In genomic region chr2:153492573-153493392, GRCm38 (mm10) we compare ENCODE assay signal across 9 mouse cellular contexts. TPM values are rescaled to one million over a fixed set of nuclear protein-coding genes. Genes with fewer than 3 reads are reported as not detected.
DNase-seq lines count a peak whose midpoint lies in the region; ATAC-seq and TF ChIP-seq lines count a peak whose summit lies in the region.
"Had no signal": no experiment of that assay in that cellular context is flagged by ENCODE, and none has a peak within 500 bp of the region (broad histone marks: within the 10 kb centered on the region; RNA-seq: fewer than 3 reads in every experiment).

Gene 4930404H24Rik (plus strand): TSS chr2:153492790.

- peak; percentile 54 for ATAC-seq in heart, postnatal 0 days (ENCODE audit: insufficient read depth, low read depth)

- WGBS in heart, postnatal 0 days = 1% methylated on average over 53 of the region's 83 CpGs
- WGBS in lung, adult 2 months = 2% methylated on average over 64 of the region's 83 CpGs
- WGBS in olfactory bulb, adult 2 months = 1% methylated on average over 73 of the region's 83 CpGs
- under 1% methylated on average over 82 of the region's 83 CpGs for WGBS in thymus, adult 2 months

- H3K4me1 ChIP-seq in ES-Bruce4 (ENCODE audit: control insufficient read depth, insufficient read depth, low read length) = peaks cover 7% of the 10 kb centered on the region
- no peaks in the 10 kb centered on the region for H3K4me1 ChIP-seq in embryonic fibroblast, embryonic 13.5 days (ENCODE audit: control insufficient read depth, insufficient read depth, low read length)
- peaks cover 37% of the 10 kb centered on the region for H3K4me1 ChIP-seq in heart, postnatal 0 days (ENCODE audit: control insufficient read depth, insufficient read depth)
- peaks cover 3% of the 10 kb centered on the region; the same call in 1 of the 2 replicates for H3K4me1 ChIP-seq in lung, adult 2 months (ENCODE audit: control insufficient read depth, insufficient read depth, low read length)
- peaks cover 45% of the 10 kb centered on the region for H3K4me1 ChIP-seq in olfactory bulb, adult 2 months (ENCODE audit: control insufficient read depth, insufficient read depth, low read length)
- H3K4me1 ChIP-seq in thymus, adult 2 months (replicated peaks; ENCODE audit: control insufficient read depth, insufficient read depth, low read length) = peaks cover 44% of the 10 kb centered on the region

- H3K4me3 ChIP-seq in ES-Bruce4 (ENCODE audit: low read depth, low read length) = peak within 1 kb of the TSS; percentile 95
- peak within 1 kb of the TSS; percentile 44 for H3K4me3 ChIP-seq in embryonic fibroblast, embryonic 13.5 days (ENCODE audit: insufficient read depth, low read length)
- H3K4me3 ChIP-seq in heart, postnatal 0 days (ENCODE audit: low read depth, low read length) = peak within 1 kb of the TSS; percentile 71
- H3K4me3 ChIP-seq in lung, adult 2 months (replicated peaks; ENCODE audit: extremely low read depth, low read depth, low read length) = peak within 1 kb of the TSS; percentile 67
- peak within 1 kb of the TSS; percentile 63 for H3K4me3 ChIP-seq in olfactory bulb, adult 2 months (ENCODE audit: insufficient read depth, low read depth, low read length)
- H3K4me3 ChIP-seq in thymus, adult 2 months (ENCODE audit: control insufficient read depth, insufficient read depth, low read length) = peak within 1 kb of the TSS; percentile 78

- no peaks in the 10 kb centered on the region for H3K27me3 ChIP-seq in ES-Bruce4 (ENCODE audit: control insufficient read depth, insufficient read depth, low read length, poor library complexity, severe bottlenecking)
- no peaks in the 10 kb centered on the region for H3K27me3 ChIP-seq in heart, postnatal 0 days (ENCODE audit: control insufficient read depth, insufficient read depth, low read length)
- H3K27me3 ChIP-seq in thymus, adult 2 months (ENCODE audit: control insufficient read depth, insufficient read depth, low read length) = no peaks in the 10 kb centered on the region

- H3K9me3 ChIP-seq in ES-Bruce4 (replicated peaks; ENCODE audit: control insufficient read depth, insufficient read depth, low read length, poor library complexity, severe bottlenecking) = no peaks in the 10 kb centered on the region
- H3K9me3 ChIP-seq in heart, postnatal 0 days (replicated peaks; ENCODE audit: control insufficient read depth, low read length) = no peaks in the 10 kb centered on the region

- TF ChIP-seq POLR2A in ES-Bruce4 (IDR thresholded peaks at IDR 0.05; ENCODE audit: insufficient read depth, low read length) = no peak
- TF ChIP-seq POLR2A in embryonic fibroblast, embryonic 13.5 days (IDR thresholded peaks at IDR 0.05; ENCODE audit: low read depth, low read length) = no peak
- TF ChIP-seq POLR2A in lung, adult 2 months (IDR thresholded peaks at IDR 0.05; ENCODE audit: borderline replicate concordance, extremely low read depth, low read depth, low read length) = no peak
- peak; percentile 89 for TF ChIP-seq POLR2A in olfactory bulb, adult 2 months (IDR thresholded peaks at IDR 0.05; ENCODE audit: insufficient read depth, low read depth, low read length)
- TF ChIP-seq POLR2A in thymus, adult 2 months (IDR thresholded peaks at IDR 0.05; ENCODE audit: control insufficient read depth, extremely low read depth, insufficient read depth, low read length, poor library complexity) = no peak

- TF ChIP-seq EP300 in ES-Bruce4 (IDR thresholded peaks at IDR 0.05; ENCODE audit: insufficient read depth, low read depth, low read length) = 0 out of 2 replicates have a peak, but pooled peaks have one; percentile 3
- no peak for TF ChIP-seq EP300 in heart, postnatal 0 days (IDR thresholded peaks at IDR 0.05; ENCODE audit: low read depth)

- H3K4me2 ChIP-seq in heart, postnatal 0 days (ENCODE audit: low read depth, low read length) = peak within 1 kb of the TSS; percentile 99

- no peak for TF ChIP-seq CTCF in ES-Bruce4 (IDR thresholded peaks at IDR 0.05; ENCODE audit: low read depth, low read length)
- TF ChIP-seq CTCF in embryonic fibroblast, embryonic 13.5 days (IDR thresholded peaks at IDR 0.05; ENCODE audit: borderline replicate concordance, insufficient read depth, low read length) = no peak
- TF ChIP-seq CTCF in heart, postnatal 0 days (IDR thresholded peaks at IDR 0.05; ENCODE audit: low read depth) = no peak
- TF ChIP-seq CTCF in lung, adult 2 months (IDR thresholded peaks at IDR 0.05; ENCODE audit: insufficient read depth, low read length) = no peak
- TF ChIP-seq CTCF in olfactory bulb, adult 2 months (IDR thresholded peaks at IDR 0.05; ENCODE audit: insufficient read depth, low read depth, low read length) = no peak
- no peak for TF ChIP-seq CTCF in thymus, adult 2 months (IDR thresholded peaks at IDR 0.05; ENCODE audit: borderline replicate concordance, control insufficient read depth, extremely low read depth, insufficient read depth, low read length, poor library complexity)

- H3K36me3 ChIP-seq in ES-Bruce4 (ENCODE audit: control insufficient read depth, insufficient read depth, low read length, poor library complexity, severe bottlenecking) = no peaks in the 10 kb centered on the region
- H3K36me3 ChIP-seq in heart, postnatal 0 days (replicated peaks; ENCODE audit: control insufficient read depth, insufficient read depth, low read length) = no peaks in the 10 kb centered on the region
- no peaks in the 10 kb centered on the region for H3K36me3 ChIP-seq in thymus, adult 2 months (ENCODE audit: control insufficient read depth, insufficient read depth, low read length)

- no peak within 1 kb of the TSS for H3K27ac ChIP-seq in ES-Bruce4 (ENCODE audit: insufficient read depth, low read length)
- no peak within 1 kb of the TSS for H3K27ac ChIP-seq in embryonic fibroblast, embryonic 13.5 days (ENCODE audit: insufficient read depth, low read length)
- H3K27ac ChIP-seq in heart, postnatal 0 days (ENCODE audit: low read depth) = peak within 1 kb of the TSS; percentile 80
- H3K27ac ChIP-seq in olfactory bulb, adult 2 months (ENCODE audit: insufficient read depth, low read depth, low read length) = peak within 1 kb of the TSS; percentile 91
- peak within 1 kb of the TSS; percentile 78 for H3K27ac ChIP-seq in thymus, adult 2 months (ENCODE audit: control insufficient read depth, insufficient read depth, low read length)

- H3K9ac ChIP-seq in ES-Bruce4 (ENCODE audit: low read depth, poor library complexity, severe bottlenecking) = peak within 1 kb of the TSS; percentile 40
- H3K9ac ChIP-seq in heart, postnatal 0 days (replicated peaks; ENCODE audit: low read depth, low read length) = peak within 1 kb of the TSS; percentile 75

- peak; percentile 80 for DNase-seq in brain, embryonic 18.5 days (ENCODE audit: low read depth, low spot score)
- peak; percentile 58 for DNase-seq in heart, postnatal 0 days (ENCODE audit: low spot score)
- DNase-seq in kidney, postnatal 25 days = peak; percentile 72 to 88
- peak; percentile 60 for DNase-seq in lung, adult 2 months
- DNase-seq in thymus, adult 2 months = peak; percentile 79

RNA-seq across cellular contexts. Expression of gene 4930404H24Rik, which starts in this region (rescaled TPM):
- polyA plus RNA-seq in ES-Bruce4 (2011; ENCODE audit: insufficient read depth, insufficient read length, low read depth, missing spikeins) = not detected in 2 replicates
- not detected in 2 replicates for polyA plus RNA-seq in embryonic fibroblast, embryonic 13.5 days (2011; ENCODE audit: insufficient read length, low read depth, missing spikeins)
- total RNA-seq in heart, postnatal 0 days (2014; rRNA removed; ENCODE audit: low replicate concordance) = not detected in 2 replicates
- polyA plus RNA-seq in heart, postnatal 0 days (2015; fragmentation: Nextera tagmentation; extraction: Ambion mirVana) = 0.45 TPM in 1 of 2 replicates, not detected in the other
- polyA plus RNA-seq in lung, adult 2 months (2012; rRNA removed) = not detected in 2 replicates
- polyA plus RNA-seq in olfactory bulb, adult 2 months (2012; ENCODE audit: insufficient read depth, insufficient read length, low replicate concordance, missing spikeins) = not detected in 2 replicates
- polyA plus RNA-seq in thymus, adult 2 months (2012; rRNA removed) = not detected in 2 replicates
- total RNA-seq: layer of hippocampus, adult 18-20 months had no signal

Comparison
In these comparisons a context has a peak if more than half of its experiments do, and no peak if none do; other contexts are left out.
1. Peak in DNase-seq, ATAC-seq, H3K4me3 ChIP-seq, H3K27ac ChIP-seq, H3K9ac ChIP-seq and H3K4me2 ChIP-seq in heart, postnatal 0 days; RNA of the gene not detected or under 1 TPM.
2. Peak in DNase-seq and H3K4me3 ChIP-seq in lung, adult 2 months; RNA of the gene not detected or under 1 TPM.
3. Peak in DNase-seq, H3K4me3 ChIP-seq and H3K27ac ChIP-seq in thymus, adult 2 months; RNA of the gene not detected or under 1 TPM.
4. H3K4me3 ChIP-seq: peak in every context shown above with its lines; median percentile 95 in ES-Bruce4; 78 in thymus, adult 2 months; 71 in heart, postnatal 0 days; 67 in lung, adult 2 months; 63 in olfactory bulb, adult 2 months; 44 in embryonic fibroblast, embryonic 13.5 days.